ENCODE assay signal across 8 mouse cellular contexts in the genomic region with DNA sequence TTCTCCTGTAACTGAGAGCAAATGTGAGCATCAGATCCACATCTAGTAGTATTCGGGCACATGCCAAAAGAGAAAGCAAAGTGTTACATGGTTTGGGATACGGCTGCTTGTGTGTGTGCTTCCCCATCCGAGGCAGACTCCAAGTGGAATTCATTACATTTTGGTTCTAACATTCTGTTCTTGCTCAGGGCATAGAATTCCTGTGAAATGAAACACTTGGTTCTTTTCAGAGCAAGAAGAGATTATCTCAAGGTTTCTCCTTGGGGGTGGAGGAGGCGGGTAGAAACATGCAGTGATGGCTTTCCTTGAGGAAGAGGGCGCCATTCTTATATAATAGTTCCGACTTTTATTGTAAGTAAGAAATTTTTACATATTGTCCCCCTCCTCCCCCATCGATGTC. TPM values are rescaled to one million over a fixed set of nuclear protein-coding genes. Genes with fewer than 3 reads are reported as not detected.
DNase-seq lines count a peak whose midpoint lies in the region; ATAC-seq and TF ChIP-seq lines count a peak whose summit lies in the region.

No protein-coding gene starts in this region.

- peak overlapping the region; percentile 86 for H3K27ac ChIP-seq in kidney, adult 2 months (ENCODE audit: insufficient read depth, low read depth, low read length)
- H3K27ac ChIP-seq in CH12.LX (ENCODE audit: insufficient read depth, low read depth), result peak overlapping the region; percentile 83
- 0 out of 2 replicates have a peak overlapping the region, but pooled peaks have one; percentile 35 for H3K27ac ChIP-seq in cortical plate, adult 2 months (ENCODE audit: insufficient read depth, low read length)
- H3K27ac ChIP-seq in stomach, embryonic 16.5 days (ENCODE audit: low read length), result peak overlapping the region; percentile 99

- in situ Hi-C loops in CH12.LX (cut with MboI; ENCODE audit: low pct_ligation_motif_present, low pct_unique_long_range_greater_than_20kb, low sequenced_read_pairs), result no loop called here

- H3K79me2 ChIP-seq in CH12.LX (replicated peaks; ENCODE audit: control insufficient read depth, extremely low read depth, insufficient read depth, poor library complexity, severe bottlenecking), result peaks cover 89% of the 10 kb centered on the region

- no peak for ATAC-seq in stomach, embryonic 16.5 days (ENCODE audit: insufficient read depth, low FRiP score)

- peak; percentile 28 for DNase-seq in kidney, adult 2 months
- no peak for DNase-seq in kidney, postnatal 10 days
- DNase-seq in CH12.LX (ENCODE audit: extremely low read depth), result no peak
- peak; percentile 42 to 67 for DNase-seq in left cerebral cortex, postnatal 25 days (ENCODE audit: low spot score in 2 of 2)
- DNase-seq in spleen, postnatal 14 days (ENCODE audit: low spot score in 2 of 2), result no peak
- DNase-seq in layer of hippocampus, postnatal 25 days (ENCODE audit: extremely low spot score in 1 of 2, low spot score in 1 of 2), result no peak

- TF ChIP-seq POLR2A in kidney, adult 2 months (IDR thresholded peaks at IDR 0.05; ENCODE audit: low read depth, low read length), result no peak
- no peak for TF ChIP-seq POLR2A in CH12.LX (IDR thresholded peaks at IDR 0.05; ENCODE audit: low read depth, low read length)
- no peak for TF ChIP-seq POLR2A in cortical plate, adult 2 months (IDR thresholded peaks at IDR 0.05; ENCODE audit: extremely low read depth, insufficient read depth, low read length)

- TF ChIP-seq EP300 in CH12.LX (IDR thresholded peaks at IDR 0.05; ENCODE audit: low read length), result no peak

- H3K4me1 ChIP-seq in kidney, adult 2 months (ENCODE audit: control insufficient read depth, insufficient read depth, low read length), result peaks cover 28% of the 10 kb centered on the region
- H3K4me1 ChIP-seq in CH12.LX (ENCODE audit: control insufficient read depth in 1 of 2, insufficient read depth in 2 of 2), result peaks cover 6 to 54% of the 10 kb centered on the region in 2 experiments
- peaks cover 1% of the 10 kb centered on the region; the same call in 1 of the 2 replicates for H3K4me1 ChIP-seq in cortical plate, adult 2 months (ENCODE audit: control insufficient read depth, insufficient read depth, low read length)
- peaks cover 34% of the 10 kb centered on the region for H3K4me1 ChIP-seq in stomach, embryonic 16.5 days (ENCODE audit: control insufficient read depth, insufficient read depth, low read length)

- peak overlapping the region; percentile 10; the same call in 1 of the 2 replicates for H3K4me3 ChIP-seq in kidney, adult 2 months (ENCODE audit: insufficient read depth, low read depth, low read length)
- peak overlapping the region; percentile 56 to 89 (median 68) for H3K4me3 ChIP-seq in CH12.LX (replicated peaks in 1 of 3; ENCODE audit: low read depth in 2 of 3, low read length in 2 of 3, poor library complexity in 1 of 3)
- H3K4me3 ChIP-seq in cortical plate, adult 2 months (ENCODE audit: insufficient read depth, low read length), result peak overlapping the region; percentile 26
- peak overlapping the region; percentile 89 for H3K4me3 ChIP-seq in stomach, embryonic 16.5 days (replicated peaks; ENCODE audit: low read length)

- WGBS in kidney, adult 2 months, result 32% methylated on average over 7 of the region's 7 CpGs
- 29% methylated on average over 7 of the region's 7 CpGs for WGBS in stomach, embryonic 16.5 days

- no peak for TF ChIP-seq CTCF in kidney, adult 2 months (conservative IDR thresholded peaks at IDR 0.05; ENCODE audit: insufficient read depth, insufficient read length, low read depth, low read length)
- TF ChIP-seq CTCF in CH12.LX (conservative IDR thresholded peaks at IDR 0.05 in 1 of 2, IDR thresholded peaks at IDR 0.05 in 1 of 2; ENCODE audit: low read depth in 2 of 2, low read length in 2 of 2), result peak in 1 of 2 experiments; percentile 32; a peak in 1 of 4 replicates
- no peak for TF ChIP-seq CTCF in cortical plate, adult 2 months (IDR thresholded peaks at IDR 0.05; ENCODE audit: extremely low read depth, insufficient read depth, low read length)

- H3K4me2 ChIP-seq in CH12.LX (ENCODE audit: insufficient read depth, low read depth, poor library complexity, severe bottlenecking), result peak overlapping the region; percentile 85
- peak overlapping the region; percentile 80 for H3K4me2 ChIP-seq in stomach, embryonic 16.5 days (ENCODE audit: low read depth, low read length)

- dilution Hi-C loops in CH12.LX (cut with MboI; ENCODE audit: extremely low pct_ligation_motif_present, extremely low pct_unique_long_range_greater_than_20kb, low sequenced_read_pairs), result no loop called here

- TF ChIP-seq RAD21 in CH12.LX (IDR thresholded peaks at IDR 0.05; ENCODE audit: low read depth, low read length), result no peak; the same call in 1 of the 2 replicates

- H3K27me3 ChIP-seq in kidney, adult 2 months (replicated peaks; ENCODE audit: control insufficient read depth, insufficient read depth, low read length), result no peaks in the 10 kb centered on the region
- H3K27me3 ChIP-seq in CH12.LX (replicated peaks), result no peaks in the 10 kb centered on the region
- no peaks in the 10 kb centered on the region for H3K27me3 ChIP-seq in stomach, embryonic 16.5 days (ENCODE audit: control insufficient read depth, insufficient read depth, low read length)

- no peaks in the 10 kb centered on the region for H3K9me3 ChIP-seq in CH12.LX (replicated peaks; ENCODE audit: low read length)
- H3K9me3 ChIP-seq in stomach, embryonic 16.5 days (replicated peaks; ENCODE audit: control insufficient read depth, low read length), result no peaks in the 10 kb centered on the region

- H3K36me3 ChIP-seq in kidney, adult 2 months (ENCODE audit: control insufficient read depth, insufficient read depth, low read length), result no peaks in the 10 kb centered on the region
- H3K36me3 ChIP-seq in CH12.LX (replicated peaks in 1 of 2; ENCODE audit: control insufficient read depth in 1 of 2, insufficient read depth in 1 of 2, low read length in 1 of 2), result peaks cover 4 to 11% of the 10 kb centered on the region in 2 experiments
- H3K36me3 ChIP-seq in stomach, embryonic 16.5 days (ENCODE audit: control insufficient read depth, insufficient read depth, low read length), result no peaks in the 10 kb centered on the region

- peak overlapping the region; percentile 87 for H3K9ac ChIP-seq in CH12.LX (ENCODE audit: insufficient read depth, low read depth)
- H3K9ac ChIP-seq in stomach, embryonic 16.5 days (ENCODE audit: low read length), result peak overlapping the region; percentile 58

- intact Hi-C loops in left cerebral cortex, postnatal 25 days (cut with DNase I), result loop anchor here (5.0 kb wide), 2 partner anchors 74 to 99 kb away; no protein-coding TSS in a partner anchor

TF ChIP-seq in CH12.LX, 34 proteins besides CTCF, POLR2A, EP300 and RAD21 (continues in another document):
- TF ChIP-seq MAX (IDR thresholded peaks at IDR 0.05; ENCODE audit: low read length) (peak; percentile 27; the same call in 1 of the 2 replicates), ELF1 (IDR thresholded peaks at IDR 0.05; ENCODE audit: low read depth, low read length) (no peak), POLR2AphosphoS2 (IDR thresholded peaks at IDR 0.05; ENCODE audit: low read depth, low read length) (0 out of 2 replicates have a peak, but pooled peaks have one; percentile 42), MEF2A (IDR thresholded peaks at IDR 0.05; ENCODE audit: borderline replicate concordance, low read depth, low read length) (no peak), MXI1 (IDR thresholded peaks at IDR 0.05; ENCODE audit: low read depth, low read length) (no peak), E2F4 (IDR thresholded peaks at IDR 0.05; ENCODE audit: insufficient replicate concordance, low read depth, low read length) (0 out of 2 replicates have a peak, but pooled peaks have one; percentile 17), JUN (IDR thresholded peaks at IDR 0.05; ENCODE audit: insufficient read depth, low read depth, low read length) (no peak), SMC3 (IDR thresholded peaks at IDR 0.05; ENCODE audit: low read depth, low read length) (no peak; the same call in 1 of the 2 replicates), GABPA (IDR thresholded peaks at IDR 0.05; ENCODE audit: insufficient replicate concordance, low read depth, low read length) (no peak), MAFK (IDR thresholded peaks at IDR 0.05; ENCODE audit: insufficient replicate concordance, low read length) (no peak), ZMIZ1 (IDR thresholded peaks at IDR 0.05; ENCODE audit: low read depth, low read length) (0 out of 2 replicates have a peak, but pooled peaks have one; percentile 51), NELFE (IDR thresholded peaks at IDR 0.05; ENCODE audit: low read depth, low read length) (no peak; the same call in 1 of the 2 replicates), USF1 (IDR thresholded peaks at IDR 0.05; ENCODE audit: low read depth, low read length) (no peak), ZC3H11A (IDR thresholded peaks at IDR 0.05; ENCODE audit: low read depth, low read length) (no peak), UBTF (IDR thresholded peaks at IDR 0.05; ENCODE audit: low read depth, low read length) (no peak), USF2 (conservative IDR thresholded peaks at IDR 0.05; ENCODE audit: low read depth, low read length) (no peak), JUND (conservative IDR thresholded peaks at IDR 0.05; ENCODE audit: low read depth, low read length) (no peak), KAT2A (IDR thresholded peaks at IDR 0.05; ENCODE audit: insufficient replicate concordance, low read length) (0 out of 2 replicates have a peak, but pooled peaks have one; percentile 24), ZKSCAN1 (IDR thresholded peaks at IDR 0.05; ENCODE audit: borderline replicate concordance, low read depth, low read length) (no peak), ETS1 (conservative IDR thresholded peaks at IDR 0.05; ENCODE audit: low read depth, low read length) (no peak; the same call in 1 of the 2 replicates), MYC (IDR thresholded peaks at IDR 0.05; ENCODE audit: low read depth, low read length) (peak; percentile 29; the same call in 1 of the 2 replicates), TBP (conservative IDR thresholded peaks at IDR 0.05; ENCODE audit: low read depth, low read length) (no peak), RCOR1 (conservative IDR thresholded peaks at IDR 0.05; ENCODE audit: low read depth, low read length) (no peak), NRF1 (IDR thresholded peaks at IDR 0.05; ENCODE audit: low read depth, low read length) (no peak), ZNF384 (IDR thresholded peaks at IDR 0.05; ENCODE audit: low read depth, low read length) (no peak)

RNA-seq across cellular contexts. Expression of a gene that starts 30.6 kb away (rescaled TPM):
- polyA plus RNA-seq in kidney, adult 2 months (2012; rRNA removed), result 43.0 and 52.3 TPM in 2 replicates
- total RNA-seq in CH12.LX (2012; rRNA removed) (249 and 276 TPM in 2 replicates), CH12.LX (2014; rRNA removed) (332 and 386 TPM in 2 replicates)
- 151 and 174 TPM in 2 replicates for polyA plus RNA-seq in CH12.LX (2012; ENCODE audit: insufficient read length, low read depth)
- 47.1 and 49.0 TPM in 2 replicates for polyA plus RNA-seq in cortical plate, adult 2 months (2012; rRNA removed)
- total RNA-seq in left cerebral cortex, postnatal 25 days (2021), result 100 to 1,000 TPM; 135 to 150 TPM
- polyA plus RNA-seq in stomach, embryonic 16.5 days (2015; fragmentation: Nextera tagmentation; extraction: Ambion mirVana), result 101 and 106 TPM in 2 replicates
- 100 to 1,000 TPM; 113 to 125 TPM for total RNA-seq in layer of hippocampus, postnatal 25 days (2021)

Comparison
In these comparisons a context has a peak if more than half of its experiments do, and no peak if none do; other contexts are left out.
1. DNase-seq: peak in kidney, adult 2 months (single experiment) and left cerebral cortex, postnatal 25 days (2 of 2); none in kidney, postnatal 10 days (single experiment), CH12.LX (single experiment), spleen, postnatal 14 days (0 of 2) and layer of hippocampus, postnatal 25 days (0 of 2).
2. H3K27ac ChIP-seq: peak in every context shown above with its lines; median percentile 99 in stomach, embryonic 16.5 days; 86 in kidney, adult 2 months; 83 in CH12.LX; 35 in cortical plate, adult 2 months.
3. H3K4me3 ChIP-seq: peak in every context shown above with its lines; median percentile 89 in stomach, embryonic 16.5 days; 68 in CH12.LX; 26 in cortical plate, adult 2 months; 10 in kidney, adult 2 months.